In genomic region chr12:66889276-66889675, GRCm38 (mm10) we compare ENCODE assay signal across 14 mouse cellular contexts.
"Had no signal": no experiment of that assay in that cellular context is flagged by ENCODE, and none has a peak within 500 bp of the region (broad histone marks: within the 10 kb centered on the region; RNA-seq: fewer than 3 reads in every experiment).

No protein-coding gene starts in this region.

- H3K4me2 ChIP-seq: limb, embryonic 13.5 days; midbrain, embryonic 12.5 days; neural tube, embryonic 15.5 days had no signal

- H3K4me3 ChIP-seq: limb, embryonic 13.5 days; midbrain, embryonic 12.5 days; myocyte; neural tube, embryonic 15.5 days had no signal

- H3K9me3 ChIP-seq: limb, embryonic 13.5 days; midbrain, embryonic 12.5 days; neural tube, embryonic 15.5 days had no signal

- H3K27ac ChIP-seq: kidney, postnatal 0 days; limb, embryonic 13.5 days; liver, embryonic 14.5 days; midbrain, embryonic 12.5 days; neural tube, embryonic 15.5 days; stomach, postnatal 0 days had no signal

- H3K27me3 ChIP-seq: limb, embryonic 13.5 days; midbrain, embryonic 12.5 days; neural tube, embryonic 15.5 days had no signal

- H3K9ac ChIP-seq: limb, embryonic 13.5 days; liver, embryonic 14.5 days; midbrain, embryonic 12.5 days; neural tube, embryonic 15.5 days had no signal

- DNase-seq: kidney, postnatal 36 days; left cerebral cortex, postnatal 4 days; lung, adult 18-20 months; right cerebral cortex, adult 18-20 months; right cerebral cortex, postnatal 25 days; thymus, adult 18-20 months; thymus, postnatal 14 days had no signal

- H3K4me1 ChIP-seq: limb, embryonic 13.5 days; midbrain, embryonic 12.5 days had no signal

- H3K36me3 ChIP-seq: limb, embryonic 13.5 days; midbrain, embryonic 12.5 days; neural tube, embryonic 15.5 days had no signal
